Mouse (Mus musculus): ENCODE results near the gene Elfn2.

- TF ChIP-seq POLR2A (IDR thresholded peaks at IDR 0.05; ENCODE audit: insufficient read length, low read depth) = no peak
- TF ChIP-seq USF1 (IDR thresholded peaks at IDR 0.05; ENCODE audit: low read depth) = no peak
- no peak for TF ChIP-seq E2F4 (IDR thresholded peaks at IDR 0.05; ENCODE audit: insufficient read depth)
- no peak for TF ChIP-seq TCF12 (IDR thresholded peaks at IDR 0.05; ENCODE audit: insufficient read depth, poor library complexity, severe bottlenecking)
- no peak for TF ChIP-seq CEBPB (IDR thresholded peaks at IDR 0.05; ENCODE audit: insufficient read depth, poor library complexity, severe bottlenecking)
- no peak for TF ChIP-seq MAX (IDR thresholded peaks at IDR 0.05; ENCODE audit: low read depth)
- no peak for TF ChIP-seq POLR2AphosphoS2 (IDR thresholded peaks at IDR 0.05; ENCODE audit: insufficient read length, low read depth)
- TF ChIP-seq SRF (IDR thresholded peaks at IDR 0.05; ENCODE audit: control insufficient read depth, insufficient read length, low read depth) = no peak
- TF ChIP-seq MYOG (IDR thresholded peaks at IDR 0.05; ENCODE audit: control insufficient read depth in 1 of 3, insufficient read depth in 1 of 3, insufficient read length in 2 of 3, low read depth in 2 of 3) = peak in 2 of 3 experiments; percentile 55 to 57
- TF ChIP-seq MYOD1 (IDR thresholded peaks at IDR 0.05; ENCODE audit: control insufficient read depth in 1 of 3, insufficient read length in 2 of 3, low read depth in 2 of 3) = peak in 2 of 3 experiments; percentile 77 to 86
Measured at GRCm38 (mm10) chr15:78730315-78731049, 11.9 kb upstream of the Elfn2 start.
